Mouse (Mus musculus): ENCODE data around the gene Nfib. TPM values are rescaled to one million over a fixed set of nuclear protein-coding genes. Genes with fewer than 3 reads are reported as not detected.

Nfib gene
- total and polyA plus RNA-seq, 3 experiments = 0.04 to 0.11 (median 0.09) TPM

- Histone ChIP-seq H3K9ac (ENCODE audit: insufficient read depth, low read depth) (no peak overlapping the region), H3K36me3 (replicated peaks in 1 of 2; ENCODE audit: control insufficient read depth in 1 of 2, insufficient read depth in 1 of 2, low read length in 1 of 2) (no peaks in the 10 kb centered on the region), H3K79me2 (replicated peaks; ENCODE audit: control insufficient read depth, extremely low read depth, insufficient read depth, poor library complexity, severe bottlenecking) (no peaks in the 10 kb centered on the region), H3K4me1 (ENCODE audit: control insufficient read depth in 1 of 2, insufficient read depth in 2 of 2) (no peaks in the 10 kb centered on the region), H3K9me3 (replicated peaks; ENCODE audit: low read length) (no peaks in the 10 kb centered on the region), H3K4me3 (replicated peaks in 1 of 3; ENCODE audit: low read depth in 2 of 3, low read length in 2 of 3, poor library complexity in 1 of 3) (no peak overlapping the region), H3K27ac (ENCODE audit: insufficient read depth, low read depth) (no peak overlapping the region), H3K27me3 (replicated peaks) (no peaks in the 10 kb centered on the region), H3K4me2 (ENCODE audit: insufficient read depth, low read depth, poor library complexity, severe bottlenecking) (no peak overlapping the region)
- dilution Hi-C loops (cut with MboI; ENCODE audit: extremely low pct_ligation_motif_present, extremely low pct_unique_long_range_greater_than_20kb, low sequenced_read_pairs) = no loop called here
- in situ Hi-C loops (cut with MboI; ENCODE audit: low pct_ligation_motif_present, low pct_unique_long_range_greater_than_20kb, low sequenced_read_pairs) = no loop called here
- TF ChIP-seq TBP (conservative IDR thresholded peaks at IDR 0.05; ENCODE audit: low read depth, low read length) (no peak), ZNF384 (IDR thresholded peaks at IDR 0.05; ENCODE audit: low read depth, low read length) (no peak)
- DNase-seq (ENCODE audit: extremely low read depth) = no peak
Measured at GRCm38 (mm10) chr4:82466144-82466543, 239.4 kb downstream of the Nfib start.

- Histone ChIP-seq H3K36me3 (replicated peaks in 1 of 2; ENCODE audit: control insufficient read depth in 1 of 2, insufficient read depth in 1 of 2, low read length in 1 of 2) (no peaks in the 10 kb centered on the region), H3K27ac (ENCODE audit: insufficient read depth, low read depth) (no peak overlapping the region), H3K4me1 (ENCODE audit: control insufficient read depth in 1 of 2, insufficient read depth in 2 of 2) (no peaks in the 10 kb centered on the region), H3K9me3 (replicated peaks; ENCODE audit: low read length) (no peaks in the 10 kb centered on the region), H3K9ac (ENCODE audit: insufficient read depth, low read depth) (no peak overlapping the region), H3K4me2 (ENCODE audit: insufficient read depth, low read depth, poor library complexity, severe bottlenecking) (no peak overlapping the region), H3K27me3 (replicated peaks) (no peaks in the 10 kb centered on the region), H3K79me2 (replicated peaks; ENCODE audit: control insufficient read depth, extremely low read depth, insufficient read depth, poor library complexity, severe bottlenecking) (no peaks in the 10 kb centered on the region), H3K4me3 (replicated peaks in 1 of 3; ENCODE audit: low read depth in 2 of 3, low read length in 2 of 3, poor library complexity in 1 of 3) (no peak overlapping the region)
- DNase-seq (ENCODE audit: extremely low read depth) = no peak
- dilution Hi-C loops (cut with MboI; ENCODE audit: extremely low pct_ligation_motif_present, extremely low pct_unique_long_range_greater_than_20kb, low sequenced_read_pairs) (no loop called here), in situ Hi-C loops (cut with MboI; ENCODE audit: low pct_ligation_motif_present, low pct_unique_long_range_greater_than_20kb, low sequenced_read_pairs) (no loop called here)
- TF ChIP-seq MAX (IDR thresholded peaks at IDR 0.05; ENCODE audit: low read length) (no peak), ZMIZ1 (IDR thresholded peaks at IDR 0.05; ENCODE audit: low read depth, low read length) (no peak)
Measured at GRCm38 (mm10) chr4:82464051-82464632, 241.4 kb downstream of the Nfib start.

- no peaks in the 10 kb centered on the region for H3K36me3 ChIP-seq (replicated peaks in 1 of 2; ENCODE audit: control insufficient read depth in 1 of 2, insufficient read depth in 1 of 2, low read length in 1 of 2)
- TF ChIP-seq MAZ (IDR thresholded peaks at IDR 0.05; ENCODE audit: low read depth, low read length) (no peak), SIN3A (IDR thresholded peaks at IDR 0.05; ENCODE audit: low read length) (no peak), HCFC1 (IDR thresholded peaks at IDR 0.05; ENCODE audit: low read depth, low read length) (no peak), MAX (IDR thresholded peaks at IDR 0.05; ENCODE audit: low read length) (no peak), JUN (IDR thresholded peaks at IDR 0.05; ENCODE audit: insufficient read depth, low read depth, low read length) (no peak), USF2 (conservative IDR thresholded peaks at IDR 0.05; ENCODE audit: low read depth, low read length) (no peak), ELF1 (IDR thresholded peaks at IDR 0.05; ENCODE audit: low read depth, low read length) (no peak), EP300 (IDR thresholded peaks at IDR 0.05; ENCODE audit: low read length) (no peak), KAT2A (IDR thresholded peaks at IDR 0.05; ENCODE audit: insufficient replicate concordance, low read length) (no peak), CTCF (conservative IDR thresholded peaks at IDR 0.05 in 1 of 2, IDR thresholded peaks at IDR 0.05 in 1 of 2; ENCODE audit: low read depth in 2 of 2, low read length in 2 of 2) (no peak), USF1 (IDR thresholded peaks at IDR 0.05; ENCODE audit: low read depth, low read length) (no peak), NELFE (IDR thresholded peaks at IDR 0.05; ENCODE audit: low read depth, low read length) (no peak)
- H3K27ac ChIP-seq (ENCODE audit: insufficient read depth, low read depth) = no peak overlapping the region
- no peak for DNase-seq (ENCODE audit: extremely low read depth)
- no peaks in the 10 kb centered on the region for H3K9me3 ChIP-seq (replicated peaks; ENCODE audit: low read length)
- H3K4me2 ChIP-seq (ENCODE audit: insufficient read depth, low read depth, poor library complexity, severe bottlenecking) = no peak overlapping the region
- no peaks in the 10 kb centered on the region for H3K79me2 ChIP-seq (replicated peaks; ENCODE audit: control insufficient read depth, extremely low read depth, insufficient read depth, poor library complexity, severe bottlenecking)
- H3K4me1 ChIP-seq (ENCODE audit: control insufficient read depth in 1 of 2, insufficient read depth in 2 of 2) = no peaks in the 10 kb centered on the region
- no peak overlapping the region for H3K9ac ChIP-seq (ENCODE audit: insufficient read depth, low read depth)
- H3K4me3 ChIP-seq (replicated peaks in 1 of 3; ENCODE audit: low read depth in 2 of 3, low read length in 2 of 3, poor library complexity in 1 of 3) = no peak overlapping the region
- dilution Hi-C loops (cut with MboI; ENCODE audit: extremely low pct_ligation_motif_present, extremely low pct_unique_long_range_greater_than_20kb, low sequenced_read_pairs) = no loop called here
- in situ Hi-C loops (cut with MboI; ENCODE audit: low pct_ligation_motif_present, low pct_unique_long_range_greater_than_20kb, low sequenced_read_pairs) = no loop called here
- no peaks in the 10 kb centered on the region for H3K27me3 ChIP-seq (replicated peaks)
Measured at GRCm38 (mm10) chr4:82463189-82463715, 242.3 kb downstream of the Nfib start.

Measured in CH12.LX (cell line).